Mouse (Mus musculus): ENCODE data around the gene Nrn1l. TPM values are rescaled to one million over a fixed set of nuclear protein-coding genes. Genes with fewer than 3 reads are reported as not detected.

Nrn1l gene
- polyA plus RNA-seq, 1 experiment: 1.2 TPM

GRCm38 (mm10) chr8:105938306-105938669, 44.9 kb downstream of the Nrn1l start, which contains the start of gene Psmb10:
Psmb10 (minus strand) TSS chr8:105938444.
- no peak for DNase-seq (ENCODE audit: low read depth, low spot score)
- WGBS: 1% methylated on average over 4 of the region's 4 CpGs

- WGBS: 91% methylated on average over 11 of the region's 11 CpGs
- DNase-seq (ENCODE audit: low read depth, low spot score): no peak
These were observed 48.7 kb downstream of the Nrn1l start for GRCm38 (mm10) chr8:105942026-105942425.

GRCm38 (mm10) chr8:105942542-105942941, 49.2 kb downstream of the Nrn1l start:
- 83% methylated on average over 5 of the region's 5 CpGs for WGBS
- DNase-seq (ENCODE audit: low read depth, low spot score): no peak

- no peak for DNase-seq (ENCODE audit: low read depth, low spot score)
- 78% methylated on average over 8 of the region's 8 CpGs for WGBS
These were observed 50.0 kb downstream of the Nrn1l start, which contains the start of gene Lcat for GRCm38 (mm10) chr8:105943321-105943739. Lcat (minus strand) TSS chr8:105943382.

Other genes starting within 250 kb of the Nrn1l start
- gene Carmil2, start 207.3 kb upstream of the Nrn1l start, polyA plus RNA-seq (2012; rRNA removed): 4.1 and 4.3 TPM in 2 replicates
- 25.5 and 26.4 TPM in 2 replicates for gene Acd, start 192.5 kb upstream of the Nrn1l start, polyA plus RNA-seq (2012; rRNA removed)
- gene Pard6a, start 192.4 kb upstream of the Nrn1l start, polyA plus RNA-seq (2012; rRNA removed): 9.2 and 11.5 TPM in 2 replicates
- gene 4933405L10Rik, start 185.9 kb upstream of the Nrn1l start, polyA plus RNA-seq (2012; rRNA removed): not detected in 2 replicates
- 5.8 and 6.6 TPM in 2 replicates for gene Enkd1, start 185.4 kb upstream of the Nrn1l start, polyA plus RNA-seq (2012; rRNA removed)
- gene Gfod2, start 134.9 kb upstream of the Nrn1l start, polyA plus RNA-seq (2012; rRNA removed): 5.6 and 8.7 TPM in 2 replicates
- 13.9 and 20.0 TPM in 2 replicates for gene Ranbp10, start 66.2 kb upstream of the Nrn1l start, polyA plus RNA-seq (2012; rRNA removed)
- not detected in 2 replicates for gene Tsnaxip1, start 65.8 kb upstream of the Nrn1l start, polyA plus RNA-seq (2012; rRNA removed)
- gene Cenpt, start 40.3 kb upstream of the Nrn1l start, polyA plus RNA-seq (2012; rRNA removed): 20.5 and 20.6 TPM in 2 replicates
- gene Thap11, start 38.4 kb upstream of the Nrn1l start, polyA plus RNA-seq (2012; rRNA removed): 30.3 and 34.5 TPM in 2 replicates
- 32.0 and 34.5 TPM in 2 replicates for gene Nutf2, start 33.0 kb upstream of the Nrn1l start, polyA plus RNA-seq (2012; rRNA removed)
- 37.7 and 51.4 TPM in 2 replicates for gene Edc4, start 12.7 kb upstream of the Nrn1l start, polyA plus RNA-seq (2012; rRNA removed)
- gene Pskh1, start 6.9 kb downstream of the Nrn1l start, polyA plus RNA-seq (2012; rRNA removed): 20.2 and 21.8 TPM in 2 replicates
- gene Ctrl, start 40.3 kb downstream of the Nrn1l start, polyA plus RNA-seq (2012; rRNA removed): 6.3 and 8.0 TPM in 2 replicates
- gene Psmb10, start 44.9 kb downstream of the Nrn1l start, polyA plus RNA-seq (2012; rRNA removed): 659 and 697 TPM in 2 replicates
- 0.89 and 1.0 TPM in 2 replicates for gene Lcat, start 49.8 kb downstream of the Nrn1l start, polyA plus RNA-seq (2012; rRNA removed)
- 9.0 and 12.6 TPM in 2 replicates for gene Slc12a4, start 72.5 kb downstream of the Nrn1l start, polyA plus RNA-seq (2012; rRNA removed)
- 0.10 and 0.14 TPM in 2 replicates for gene Dpep3, start 85.9 kb downstream of the Nrn1l start, polyA plus RNA-seq (2012; rRNA removed)
- 7.2 and 9.9 TPM in 2 replicates for gene Dus2, start 97.8 kb downstream of the Nrn1l start, polyA plus RNA-seq (2012; rRNA removed)
- gene Dpep2nb, start 112.4 kb downstream of the Nrn1l start, polyA plus RNA-seq (2012; rRNA removed): not detected in 2 replicates
- gene Ddx28, start 118.3 kb downstream of the Nrn1l start, polyA plus RNA-seq (2012; rRNA removed): 6.3 and 6.7 TPM in 2 replicates
- gene Nfatc3, start 165.3 kb downstream of the Nrn1l start, polyA plus RNA-seq (2012; rRNA removed): 14.8 and 27.1 TPM in 2 replicates
- gene Esrp2, start 243.4 kb downstream of the Nrn1l start, polyA plus RNA-seq (2012; rRNA removed): 19.4 and 32.1 TPM in 2 replicates

Measured in large intestine, adult 2 months (tissue).